Mouse (Mus musculus) adrenal gland, adult 2 months (tissue): ENCODE results near the gene Tmem130. TPM values are rescaled to one million over a fixed set of nuclear protein-coding genes. Genes with fewer than 3 reads are reported as not detected.

Experiments used
- DNase-seq: peaks from one replicate; pipeline ENCODE4 v3.0.0; 2021
- polyA plus RNA-seq: library from polyadenylated mRNA; depleted of rRNA; stranded (reverse); fragments of >200 nt; gene quantifications from 2 replicates; pipeline ENCODE4 v1.2.3, GENCODE M21; 2012; rRNA removed
- total RNA-seq, 2 experiments: library from RNA; stranded (reverse); gene quantifications; 2 replicates each; pipeline ENCODE4 v1.2.3; 2021

Tmem130 gene
- total and polyA plus RNA-seq, 3 experiments = 17.9 to 48.0 (median 30.5) TPM

DNA sequence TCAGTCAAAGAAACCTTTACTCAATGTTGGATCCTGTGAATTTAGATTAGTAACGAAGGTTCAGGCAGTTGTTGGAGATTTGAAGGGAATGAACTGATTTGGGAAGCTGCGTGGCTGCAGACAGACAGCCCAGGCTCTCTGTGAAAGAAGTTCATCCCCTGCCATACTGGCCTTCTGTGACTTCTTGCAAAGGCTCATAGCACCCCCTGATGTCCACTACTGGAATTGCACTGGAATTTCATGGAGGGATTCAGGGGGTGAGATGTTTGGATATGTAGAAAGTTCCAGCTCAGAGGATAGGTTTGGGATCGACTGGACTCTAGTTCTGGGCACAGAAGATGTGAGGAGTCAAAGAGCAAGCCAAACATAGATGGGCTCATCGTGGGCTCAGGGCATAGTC, 27.7 kb downstream of the Tmem130 start:
- DNase-seq = peak; percentile 65

DNA sequence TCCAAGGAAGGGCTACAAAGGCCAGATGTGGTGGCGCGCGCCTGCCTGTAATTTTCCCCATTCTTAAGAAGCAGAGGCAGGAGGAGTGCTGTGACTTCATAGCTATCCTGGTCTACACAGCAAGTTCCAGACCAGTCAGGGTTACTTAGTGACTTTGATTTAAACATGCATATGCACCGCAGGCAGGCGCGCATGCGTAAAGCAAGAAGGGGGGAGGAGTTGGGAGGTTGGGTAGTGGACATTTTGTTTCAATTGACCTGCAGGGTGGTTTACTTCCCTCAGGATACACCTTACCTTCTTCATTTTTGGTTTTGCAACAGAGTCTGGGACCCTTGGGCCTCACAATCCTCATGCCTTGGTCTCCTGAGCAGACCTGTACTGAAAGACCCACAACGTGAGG, 32.4 kb downstream of the Tmem130 start:
- no peak for DNase-seq

DNA sequence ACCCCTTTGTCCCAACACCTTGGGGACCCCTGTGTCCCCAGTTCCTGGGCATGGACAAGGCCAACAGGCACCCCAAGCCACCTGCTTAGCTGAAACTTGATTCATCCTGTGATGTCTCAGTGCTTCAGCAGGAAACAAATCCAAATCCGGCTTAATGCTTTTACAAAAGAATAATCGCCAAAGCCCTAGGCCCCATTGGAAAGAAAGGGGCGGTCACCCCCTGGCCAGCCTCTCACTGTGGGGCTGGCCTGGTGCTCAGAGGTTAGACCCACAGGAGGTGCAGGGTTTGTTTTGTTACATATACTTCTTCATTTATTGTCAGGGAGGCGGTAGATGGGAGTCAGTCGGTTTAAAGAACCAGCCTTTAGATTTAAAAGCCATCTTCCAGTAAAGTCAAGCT, 33.4 kb downstream of the Tmem130 start:
- no peak for DNase-seq

DNA sequence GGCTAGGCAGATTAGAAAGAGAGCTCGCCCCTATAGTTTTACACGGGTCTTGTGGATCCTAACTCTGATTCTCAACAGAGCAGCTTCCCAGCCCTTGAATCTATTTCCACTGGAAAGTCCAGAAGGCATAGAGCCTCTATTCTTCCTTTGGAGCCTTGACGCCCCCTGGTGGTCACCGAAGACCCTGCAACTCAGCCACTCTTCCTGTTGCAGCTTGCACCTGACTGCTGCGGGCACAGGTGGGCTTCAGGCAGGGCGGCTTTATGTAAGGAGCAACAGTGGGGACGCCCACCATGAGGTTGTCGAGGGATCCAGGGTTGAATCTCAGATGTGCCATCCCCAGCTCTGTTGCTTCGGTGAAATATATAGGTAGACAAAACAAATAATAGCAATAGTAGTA, 34.5 kb downstream of the Tmem130 start:
- DNase-seq = peak; percentile 64

DNA sequence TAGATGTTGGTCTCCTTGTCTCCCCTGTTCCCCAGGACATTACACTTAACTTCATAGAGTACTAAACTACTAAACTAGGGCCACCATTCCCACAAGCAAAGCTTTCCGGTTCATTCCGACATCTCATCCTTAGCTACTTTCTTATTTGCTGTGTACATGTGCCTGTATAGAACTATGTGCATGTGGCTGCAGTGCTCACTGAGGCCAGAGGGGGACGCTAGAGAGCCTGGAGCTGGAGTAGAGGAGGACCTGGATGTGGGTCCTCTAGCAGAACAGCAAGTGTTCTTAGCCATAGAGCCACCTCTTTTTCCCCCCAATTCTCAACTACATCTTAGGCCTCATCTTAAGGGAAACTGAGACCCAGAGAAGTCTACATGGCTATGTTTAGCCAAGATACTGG, 36.1 kb downstream of the Tmem130 start:
- no peak for DNase-seq

DNA sequence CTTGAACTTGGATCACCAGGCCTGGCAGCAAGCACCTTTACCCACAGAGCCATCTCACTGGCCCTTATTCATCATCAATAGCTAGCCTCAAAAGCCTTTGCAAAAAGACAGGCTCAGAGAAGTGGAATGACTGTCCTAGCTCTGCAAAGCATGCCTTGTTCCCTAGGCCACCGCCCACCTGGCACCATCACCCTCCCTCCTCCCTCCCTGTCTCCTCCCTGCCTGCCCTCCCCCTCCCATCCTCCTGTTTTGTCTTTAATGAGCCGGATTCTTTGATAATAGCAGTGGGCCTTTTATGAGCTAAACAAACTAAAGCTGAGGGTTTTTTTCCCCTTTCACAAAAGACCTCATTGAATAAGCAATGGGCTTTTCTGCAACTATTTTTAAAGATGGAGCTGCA, 36.7 kb downstream of the Tmem130 start:
- no peak for DNase-seq

DNA sequence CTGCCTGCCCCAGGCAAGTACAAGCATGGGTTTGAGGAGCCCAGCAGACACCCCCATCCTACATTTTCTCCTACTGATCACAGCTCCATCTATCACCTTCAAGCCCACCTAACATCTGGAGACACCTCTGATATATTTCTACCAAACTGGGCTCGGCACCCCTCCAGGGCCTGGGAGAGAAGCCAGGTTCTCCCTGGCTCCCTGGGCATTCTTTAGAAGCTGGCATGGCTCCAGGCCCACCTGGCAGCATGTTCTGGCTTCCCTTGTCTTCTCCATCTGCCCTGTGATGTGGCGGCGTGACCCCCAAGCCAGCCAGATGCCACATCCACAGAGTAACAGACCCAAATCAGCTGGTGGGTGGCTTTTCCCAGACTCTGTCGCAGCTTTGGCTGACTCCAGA, 41.3 kb downstream of the Tmem130 start:
- no peak for DNase-seq

DNA sequence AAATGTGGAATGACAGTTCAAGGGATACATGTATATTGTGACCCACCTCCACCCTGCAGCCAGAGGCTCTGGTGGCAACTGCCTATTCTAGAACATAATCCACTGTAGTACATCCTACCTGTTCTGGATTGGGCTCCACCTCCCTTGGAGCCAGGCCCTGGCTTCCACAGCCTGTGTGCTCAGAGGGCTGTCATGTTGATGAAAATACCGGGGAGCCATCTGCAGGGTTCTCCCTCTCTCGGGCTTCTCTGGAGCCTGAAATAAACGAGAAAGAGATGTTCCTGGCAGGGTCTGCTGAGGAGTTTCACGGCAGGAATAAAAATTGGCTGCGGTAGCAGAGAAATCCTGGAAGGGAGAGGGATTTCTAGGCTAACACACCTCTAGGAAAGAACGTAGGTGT, 41.8 kb downstream of the Tmem130 start:
- no peak for DNase-seq

DNA sequence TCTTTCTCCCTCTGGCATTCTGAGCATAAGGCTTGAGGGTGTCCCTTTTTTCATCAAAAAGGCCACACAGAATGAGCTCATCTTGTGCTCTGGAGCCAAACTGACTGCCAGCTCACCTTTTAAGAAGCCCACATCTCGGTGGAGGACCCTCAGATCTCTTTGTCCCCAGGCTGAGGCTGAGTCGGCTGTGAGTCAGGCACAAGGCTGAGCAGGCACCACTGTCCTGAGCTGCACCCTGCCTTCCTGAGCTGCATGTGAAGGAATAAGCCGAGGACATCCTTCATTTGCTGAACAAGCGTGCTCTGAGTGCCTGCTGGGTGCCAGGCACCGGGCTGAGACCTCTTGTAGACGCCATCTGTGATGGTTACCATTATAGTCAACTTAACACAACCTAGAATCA, 44.4 kb downstream of the Tmem130 start:
- DNase-seq = no peak

DNA sequence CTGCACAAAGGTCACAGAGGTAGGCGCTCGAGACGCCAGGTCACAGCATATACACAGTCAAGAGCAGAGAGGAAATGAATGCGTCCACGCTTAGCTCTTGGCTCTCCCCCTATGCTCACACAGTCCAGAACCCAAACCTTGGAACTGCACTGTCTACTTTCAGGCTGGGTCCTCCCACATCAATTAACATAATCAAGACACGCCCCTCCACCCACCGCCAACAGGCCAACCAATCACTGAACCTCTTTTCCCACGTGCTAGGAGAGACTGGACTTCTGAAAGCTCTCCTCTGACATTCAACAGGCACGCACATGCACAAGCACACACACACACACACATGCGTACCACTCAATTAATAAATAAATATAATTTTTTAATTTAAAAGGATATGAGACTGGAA, 48.2 kb downstream of the Tmem130 start:
- no peak for DNase-seq

DNA sequence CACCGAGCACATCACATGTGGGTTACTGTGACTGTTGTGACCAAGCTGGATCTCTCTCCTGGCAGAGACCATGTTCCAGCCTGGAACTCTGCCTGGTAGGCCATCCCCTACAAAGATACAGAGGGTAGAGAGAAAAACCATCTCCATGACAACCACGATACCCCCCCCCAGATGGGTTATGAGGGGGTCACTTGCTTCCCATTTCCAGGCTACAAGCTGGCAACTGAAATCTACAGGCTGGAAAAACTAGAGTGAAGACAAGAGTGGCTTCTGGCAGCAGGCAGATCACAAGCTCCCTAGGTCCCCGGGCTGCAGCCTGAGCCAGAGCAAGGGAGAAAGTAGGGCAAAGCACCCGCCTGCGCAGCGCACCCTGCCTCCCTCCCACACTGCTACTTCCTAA, 54.0 kb downstream of the Tmem130 start:
- DNase-seq = peak; percentile 19

DNA sequence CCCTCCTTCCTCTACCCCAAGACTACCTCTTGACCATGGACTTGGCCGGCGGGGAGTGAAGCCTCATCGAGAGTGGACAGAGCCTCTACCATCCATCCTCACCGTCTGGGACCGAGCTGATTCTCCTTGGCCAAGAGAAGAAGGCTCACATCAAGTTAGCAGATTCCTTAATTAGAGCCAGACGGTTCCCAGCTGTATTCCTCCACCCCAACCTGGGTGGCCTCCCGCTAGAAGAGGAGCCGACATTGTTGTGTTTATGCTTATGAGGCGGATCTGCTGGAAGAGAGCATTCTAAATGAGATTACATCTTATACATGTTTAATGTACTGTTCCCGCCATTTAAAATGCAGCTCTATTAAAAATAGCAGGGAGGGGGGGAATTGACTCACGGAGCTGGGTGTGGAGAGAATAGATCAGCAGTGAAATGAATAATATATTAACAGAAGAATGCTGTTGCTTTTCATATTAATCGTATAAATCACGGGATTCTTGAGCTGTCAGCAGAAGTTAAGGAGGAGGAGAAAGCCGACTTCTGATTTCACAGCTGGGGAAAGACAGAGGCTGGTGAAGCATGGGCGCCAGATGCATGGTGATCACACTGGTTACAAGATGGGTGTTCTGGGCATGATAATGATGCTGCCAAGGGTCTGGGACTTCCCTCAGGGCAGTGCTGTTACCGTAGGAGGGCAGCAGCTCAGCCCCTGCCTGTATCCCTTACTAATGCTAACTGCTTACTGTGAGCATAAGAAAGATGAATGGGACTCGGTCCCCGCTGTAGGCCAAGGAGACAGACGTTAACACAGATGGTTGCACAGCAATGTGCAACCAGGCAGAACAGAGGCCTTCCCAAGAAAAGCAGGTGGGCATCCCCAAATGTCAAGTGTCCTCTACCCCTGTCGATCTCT, 57.9 kb downstream of the Tmem130 start:
- DNase-seq = no peak

DNA sequence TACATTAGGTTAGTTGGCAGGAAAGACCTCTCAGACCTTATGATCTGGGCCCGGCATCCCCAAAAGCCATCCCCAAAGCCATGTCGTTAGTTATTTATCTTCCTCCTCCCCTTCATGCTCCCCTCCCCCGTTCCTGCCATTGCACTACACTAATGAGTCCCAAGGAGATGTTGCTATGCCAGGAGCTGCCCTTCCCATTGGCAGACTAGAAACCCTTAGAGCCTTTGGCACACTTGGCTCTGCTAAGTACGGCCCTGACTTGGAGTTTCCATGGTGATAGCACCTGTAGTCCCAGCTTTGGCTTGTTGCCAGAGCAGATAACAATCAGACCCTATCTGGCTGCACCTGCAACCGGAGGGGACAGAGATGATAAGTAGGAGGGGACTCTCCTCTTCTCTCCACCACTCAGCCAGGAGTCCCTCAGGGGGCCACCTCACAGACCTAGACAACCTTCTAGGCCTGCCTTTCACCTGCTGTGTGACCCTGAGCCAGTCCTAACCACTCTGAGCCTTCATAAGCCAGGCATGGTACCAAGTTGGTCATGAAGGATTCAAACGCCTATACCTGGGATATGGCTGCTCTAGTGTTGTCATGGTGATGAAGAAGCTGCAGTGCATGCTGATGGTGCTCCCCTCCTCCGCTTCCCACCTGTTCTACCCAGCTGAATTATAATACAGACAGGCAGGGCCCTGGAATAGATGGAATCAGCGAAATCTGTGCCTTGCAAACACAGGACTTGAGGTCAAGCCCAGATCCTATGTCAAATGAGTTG, 66.1 kb downstream of the Tmem130 start:
- DNase-seq = no peak

DNA sequence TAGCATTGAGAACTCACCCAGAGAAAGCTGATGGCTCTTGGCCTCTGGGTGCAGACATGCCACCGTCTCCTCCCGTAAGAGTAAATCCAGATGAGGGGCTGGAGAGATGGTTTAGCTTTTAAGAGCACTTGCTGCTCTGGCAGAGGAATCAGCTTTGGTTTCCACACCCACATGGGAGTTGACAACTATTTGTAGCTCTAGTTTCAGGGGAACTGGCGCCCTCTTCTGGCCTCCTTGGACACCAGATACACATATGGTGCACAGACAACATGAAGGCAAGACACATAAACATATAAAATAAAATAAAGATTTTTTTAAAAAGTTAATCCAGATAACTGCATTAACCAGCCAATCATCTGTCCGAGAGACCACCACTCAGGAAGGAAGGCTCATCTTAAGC, 67.5 kb downstream of the Tmem130 start:
- DNase-seq = no peak

DNA sequence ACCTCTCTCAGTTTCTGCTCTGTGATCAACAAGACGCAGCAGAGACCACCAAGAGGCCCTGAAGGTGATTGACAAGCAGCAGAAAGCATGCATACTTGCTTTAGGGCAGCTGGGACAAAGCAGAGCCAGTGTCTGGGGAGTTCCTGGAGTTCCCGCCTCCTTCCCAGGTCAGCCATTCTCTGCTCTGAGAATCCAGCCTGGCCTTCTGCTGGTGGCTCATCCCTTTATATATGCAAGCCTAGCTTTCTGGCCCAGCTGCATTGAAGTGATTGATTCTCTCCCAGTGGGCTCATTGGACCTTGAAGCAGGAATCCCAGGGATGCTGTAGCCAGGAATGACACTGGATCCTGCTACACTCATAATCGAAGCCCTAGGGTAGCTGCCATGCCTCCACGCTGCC, 70.2 kb downstream of the Tmem130 start:
- no peak for DNase-seq

DNA sequence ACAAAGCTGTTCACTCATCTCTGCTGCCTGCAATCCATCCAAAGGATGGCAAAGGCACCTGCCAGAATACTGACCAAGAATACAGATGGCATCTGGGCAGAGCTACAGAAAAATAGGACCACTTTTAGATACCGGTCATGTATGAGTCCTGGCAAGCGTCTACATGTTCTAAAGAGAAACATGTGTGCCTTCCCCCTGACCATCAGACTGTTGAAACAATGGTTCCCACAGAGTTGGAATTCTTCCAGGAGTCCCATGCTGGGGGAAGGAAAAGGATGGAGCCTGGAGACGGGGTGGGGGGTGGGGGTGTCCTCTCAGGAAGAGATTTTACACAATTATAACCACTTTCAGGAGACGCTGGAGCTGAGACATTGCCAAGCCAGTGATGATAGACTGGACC, 73.2 kb downstream of the Tmem130 start:
- no peak for DNase-seq

Other genes with a start within 250 kb of the Tmem130 start
- gene Nptx2, start 215.9 kb downstream of the Tmem130 start, total RNA-seq = under 1 TPM; 0.48 to 0.72 TPM
- 0.28 and 0.40 TPM in 2 replicates for gene Nptx2, start 215.9 kb downstream of the Tmem130 start, polyA plus RNA-seq
- gene Trrap, start 5.9 kb upstream of the Tmem130 start, total RNA-seq = 10 to 100 TPM; 65.9 to 92.4 TPM
- 80.0 and 80.6 TPM in 2 replicates for gene Trrap, start 5.9 kb upstream of the Tmem130 start, polyA plus RNA-seq
- 10 to 100 TPM; 19.5 to 21.6 TPM for gene Smurf1, start 204.0 kb upstream of the Tmem130 start, total RNA-seq
- gene Smurf1, start 204.0 kb upstream of the Tmem130 start, polyA plus RNA-seq = 18.6 and 20.7 TPM in 2 replicates